Mouse (Mus musculus) stomach, embryonic 15.5 days (tissue): ENCODE measurements around the gene Tspo2. TPM values are rescaled to one million over a fixed set of nuclear protein-coding genes. Genes with fewer than 3 reads are reported as not detected.
"Not testable (repeated sequence)": the region's sequence is repeated elsewhere in the genome, so short reads cannot be mapped to it uniquely, and the experiment has no call there.

Experiments used
- ATAC-seq: fragments of 200-750 bp; cut with Nextera tagmentation; 2 replicates; pipeline ENCODE4 v1.8.0; 2017; ENCODE audit warnings: low read depth, moderate number of reproducible peaks, moderate TSS enrichment; ENCODE audit not compliant: insufficient read depth, low FRiP score
- H3K27ac ChIP-seq: fragments of 300-500 bp; sonication (generic); 2 replicates; pipeline ENCODE4 v1.5.1; 2015; ENCODE audit warnings: mild to moderate bottlenecking, inconsistent platforms
- H3K27me3 ChIP-seq: fragments of 300-500 bp; sonication (generic); replicated peaks from 2 replicates; pipeline ENCODE4 v1.6.1; 2015; ENCODE audit warnings: inconsistent platforms
- H3K36me3 ChIP-seq: fragments of 300-500 bp; sonication (generic); 2 replicates; pipeline ENCODE4 v1.6.1; 2015; ENCODE audit warnings: inconsistent platforms
- H3K4me1 ChIP-seq: fragments of 300-500 bp; sonication (generic); 2 replicates; pipeline ENCODE4 v1.6.1; 2015; ENCODE audit warnings: inconsistent platforms
- H3K4me2 ChIP-seq: fragments of 300-500 bp; sonication (generic); 2 replicates; pipeline ENCODE4 v1.6.1; 2015; ENCODE audit warnings: mild to moderate bottlenecking, inconsistent platforms
- H3K4me3 ChIP-seq: fragments of 300-500 bp; sonication (generic); replicated peaks from 2 replicates; pipeline ENCODE4 v1.5.1; 2015; ENCODE audit warnings: inconsistent platforms
- H3K9ac ChIP-seq: fragments of 300-500 bp; sonication (generic); 2 replicates; pipeline ENCODE4 v1.6.1; 2015; ENCODE audit warnings: inconsistent platforms
- H3K9me3 ChIP-seq: fragments of 300-500 bp; sonication (generic); 2 replicates; pipeline ENCODE4 v1.6.1; 2016; ENCODE audit warnings: inconsistent platforms
- WGBS: fragments of 180-500 bp; shearing (Covaris S2); methylation state at CpG from one replicate; pipeline ENCODE4 v1.1.7; 2015; 5-methylcytosine and 5-hydroxymethylcytosine counted together
- polyA plus RNA-seq: library from polyadenylated mRNA; unstranded; fragments of >200 nt; fragmentation: Nextera tagmentation; extraction: Ambion mirVana; gene quantifications from 2 replicates; pipeline ENCODE4 v1.2.1, GENCODE M21; 2015

The Tspo2 gene
- 6.8 and 13.6 TPM in 2 replicates for polyA plus RNA-seq

DNA sequence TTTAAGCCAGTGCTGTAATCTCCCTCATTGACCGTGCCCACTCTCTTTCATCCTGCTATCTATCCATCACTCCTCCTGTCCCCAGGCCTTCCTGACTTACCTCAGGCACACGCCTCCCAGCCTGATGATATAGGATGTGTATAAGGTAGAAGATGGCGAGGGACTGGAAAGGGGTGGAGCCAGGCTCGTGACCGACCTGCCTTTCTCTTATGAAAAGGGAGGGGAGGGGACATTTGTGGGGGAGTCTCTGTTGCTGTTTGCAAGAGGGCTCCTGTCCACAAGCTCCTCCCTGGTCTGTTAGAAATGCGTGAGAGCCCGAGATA, at the start of gene Tspo2:
TSS of gene Tspo2 (minus strand) at position 170 of the 323 bp plus-strand sequence.
- Histone ChIP-seq H3K4me1 (0 out of 2 replicates have a peak, but pooled peaks cover 11% of the 10 kb centered on the region), H3K27me3 (no peaks in the 10 kb centered on the region), H3K9ac (no peak within 1 kb of the TSS), H3K27ac (no peak within 1 kb of the TSS), H3K36me3 (no peaks in the 10 kb centered on the region), H3K9me3 (no peaks in the 10 kb centered on the region), H3K4me2 (no peak within 1 kb of the TSS), H3K4me3 (no peak within 1 kb of the TSS)
- ATAC-seq: peak; percentile 55; the same call in 1 of the 2 replicates
- 49% methylated on average over 7 of the region's 7 CpGs for WGBS

GRCm38 (mm10) chr17:48500846-48501445, 49.6 kb upstream of the Tspo2 start:
- H3K4me2 ChIP-seq: no peak overlapping the region
- no peak for ATAC-seq
- no peak overlapping the region for H3K27ac ChIP-seq
- no peaks in the 10 kb centered on the region for H3K9me3 ChIP-seq
- 78% methylated on average over 7 of the region's 7 CpGs for WGBS
- no peak overlapping the region for H3K4me3 ChIP-seq
- no peak overlapping the region for H3K9ac ChIP-seq
- no peaks in the 10 kb centered on the region for H3K27me3 ChIP-seq
- no peaks in the 10 kb centered on the region for H3K4me1 ChIP-seq
- H3K36me3 ChIP-seq: no peaks in the 10 kb centered on the region

DNA sequence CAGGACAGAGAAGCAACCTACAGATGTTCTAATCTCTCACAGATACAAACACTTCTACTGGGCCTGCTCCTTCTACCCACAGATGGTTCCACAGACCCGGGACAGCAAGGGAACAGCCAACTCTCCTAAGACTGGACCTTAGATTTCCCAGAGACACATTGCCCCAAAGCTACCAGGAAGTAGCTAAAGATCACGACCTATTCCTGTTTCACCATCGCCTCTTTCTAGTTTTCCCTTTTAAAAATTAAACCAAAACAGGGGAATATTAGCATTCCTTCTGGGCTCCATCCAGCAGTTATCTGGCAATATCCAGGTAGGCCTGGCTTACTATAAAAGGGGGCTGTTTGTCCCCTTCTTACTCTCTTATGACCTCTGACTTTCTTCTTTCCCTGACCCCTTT, 46.7 kb upstream of the Tspo2 start:
- no peak overlapping the region for H3K27ac ChIP-seq
- H3K9ac ChIP-seq: no peak overlapping the region
- no peaks in the 10 kb centered on the region for H3K36me3 ChIP-seq
- no peaks in the 10 kb centered on the region for H3K9me3 ChIP-seq
- H3K4me2 ChIP-seq: no peak overlapping the region
- 81% methylated on average over 3 of the region's 3 CpGs for WGBS
- H3K4me1 ChIP-seq: no peaks in the 10 kb centered on the region
- no peak for ATAC-seq
- H3K4me3 ChIP-seq: no peak overlapping the region
- H3K27me3 ChIP-seq: no peaks in the 10 kb centered on the region

DNA sequence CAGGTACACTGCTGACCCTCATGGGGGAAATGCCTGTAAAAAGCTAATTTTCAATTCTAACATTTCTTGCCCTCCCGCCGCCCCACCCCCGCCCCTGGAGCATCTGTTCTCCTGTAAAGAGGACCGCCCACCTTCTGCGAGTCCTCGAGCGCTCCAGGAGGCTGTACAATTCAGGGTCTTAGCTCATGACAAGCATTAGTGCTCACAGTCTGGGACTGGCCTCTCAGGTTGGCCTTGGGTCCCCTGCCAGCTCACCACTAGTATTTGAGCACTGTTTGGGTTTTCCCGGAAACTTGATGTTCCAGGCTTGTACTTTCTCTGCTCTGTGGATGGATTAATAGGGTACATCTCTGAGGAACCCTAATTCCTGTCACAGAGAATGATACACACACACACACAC, 42.7 kb upstream of the Tspo2 start:
- 44% methylated on average over 8 of the region's 8 CpGs for WGBS
- Histone ChIP-seq H3K9me3 (no peaks in the 10 kb centered on the region), H3K4me2 (no peak overlapping the region), H3K4me1 (no peaks in the 10 kb centered on the region), H3K27ac (no peak overlapping the region), H3K4me3 (no peak overlapping the region), H3K9ac (no peak overlapping the region), H3K27me3 (no peaks in the 10 kb centered on the region), H3K36me3 (no peaks in the 10 kb centered on the region)
- no peak; the same call in 1 of the 2 replicates for ATAC-seq

- Histone ChIP-seq H3K9me3 (no peaks in the 10 kb centered on the region), H3K4me3 (no peak overlapping the region), H3K4me2 (no peak overlapping the region), H3K27me3 (no peaks in the 10 kb centered on the region), H3K36me3 (no peaks in the 10 kb centered on the region), H3K9ac (no peak overlapping the region), H3K4me1 (no peaks in the 10 kb centered on the region), H3K27ac (no peak overlapping the region)
- 30% methylated on average over 7 of the region's 7 CpGs for WGBS
- ATAC-seq: no peak
Observed at GRCm38 (mm10) chr17:48493582-48493981, 42.3 kb upstream of the Tspo2 start.

GRCm38 (mm10) chr17:48492621-48493020, 41.3 kb upstream of the Tspo2 start:
- no peak overlapping the region for H3K4me2 ChIP-seq
- no peaks in the 10 kb centered on the region for H3K9me3 ChIP-seq
- no peaks in the 10 kb centered on the region for H3K27me3 ChIP-seq
- H3K4me1 ChIP-seq: no peaks in the 10 kb centered on the region
- WGBS: 84% methylated on average over 8 of the region's 8 CpGs
- no peak overlapping the region for H3K9ac ChIP-seq
- H3K4me3 ChIP-seq: no peak overlapping the region
- H3K27ac ChIP-seq: no peak overlapping the region
- no peak for ATAC-seq
- no peaks in the 10 kb centered on the region for H3K36me3 ChIP-seq

DNA sequence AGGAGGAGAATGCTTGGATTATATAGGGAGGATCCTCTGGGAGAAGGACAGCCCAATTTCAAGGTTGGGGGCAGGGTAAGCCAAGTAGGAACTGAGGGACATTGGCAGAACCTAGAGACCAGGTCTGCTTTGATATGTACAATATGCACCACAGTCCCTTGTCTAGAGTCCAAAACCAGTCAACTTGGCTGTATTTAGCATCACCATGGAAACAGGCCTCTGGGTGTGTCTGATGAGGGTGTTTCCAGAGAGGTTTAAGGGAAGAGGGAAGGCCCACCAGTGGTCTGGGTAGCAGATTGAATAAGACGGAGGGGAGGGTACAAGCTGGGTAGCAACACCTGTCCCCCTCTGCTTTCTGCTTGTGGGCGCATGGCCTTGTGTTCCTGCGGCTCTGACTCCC, 38.1 kb upstream of the Tspo2 start:
- ATAC-seq: no peak

GRCm38 (mm10) chr17:48484191-48484590, 32.9 kb upstream of the Tspo2 start:
- ATAC-seq: no peak
- Histone ChIP-seq H3K4me2 (no peak overlapping the region), H3K9me3 (no peaks in the 10 kb centered on the region), H3K36me3 (no peaks in the 10 kb centered on the region), H3K4me3 (no peak overlapping the region), H3K27me3 (no peaks in the 10 kb centered on the region), H3K27ac (no peak overlapping the region), H3K4me1 (no peaks in the 10 kb centered on the region), H3K9ac (no peak overlapping the region)
- WGBS: 92% methylated on average over 5 of the region's 5 CpGs

More for the DNA sequence above, 38.1 kb upstream of the Tspo2 start:
- Histone ChIP-seq H3K4me1 (no peaks in the 10 kb centered on the region), H3K4me3 (no peak overlapping the region), H3K4me2 (no peak overlapping the region), H3K36me3 (no peaks in the 10 kb centered on the region), H3K27me3 (no peaks in the 10 kb centered on the region), H3K9ac (no peak overlapping the region), H3K9me3 (no peaks in the 10 kb centered on the region), H3K27ac (no peak overlapping the region)
- 90% methylated on average over 3 of the region's 3 CpGs for WGBS

DNA sequence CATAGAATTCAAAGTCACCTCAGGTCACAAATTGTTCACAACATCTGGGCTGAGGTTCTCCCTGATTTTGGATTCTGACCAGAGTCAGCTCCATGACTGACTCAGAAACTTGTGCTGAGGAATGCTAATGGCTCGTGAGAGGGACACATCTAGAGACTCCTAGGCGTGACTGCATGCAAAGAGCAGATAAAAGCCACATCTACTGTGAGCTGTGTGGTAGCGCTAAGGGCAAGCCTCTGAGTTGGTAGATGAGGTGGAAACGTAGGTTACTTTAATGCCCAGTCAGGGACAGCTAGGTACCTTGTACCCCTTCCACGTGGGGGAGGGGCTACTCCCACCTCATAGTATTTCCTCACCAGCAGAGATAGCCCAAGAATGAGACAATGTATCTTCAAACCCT, 32.4 kb upstream of the Tspo2 start:
- no peak for ATAC-seq
- WGBS: 78% methylated on average over 5 of the region's 5 CpGs

DNA sequence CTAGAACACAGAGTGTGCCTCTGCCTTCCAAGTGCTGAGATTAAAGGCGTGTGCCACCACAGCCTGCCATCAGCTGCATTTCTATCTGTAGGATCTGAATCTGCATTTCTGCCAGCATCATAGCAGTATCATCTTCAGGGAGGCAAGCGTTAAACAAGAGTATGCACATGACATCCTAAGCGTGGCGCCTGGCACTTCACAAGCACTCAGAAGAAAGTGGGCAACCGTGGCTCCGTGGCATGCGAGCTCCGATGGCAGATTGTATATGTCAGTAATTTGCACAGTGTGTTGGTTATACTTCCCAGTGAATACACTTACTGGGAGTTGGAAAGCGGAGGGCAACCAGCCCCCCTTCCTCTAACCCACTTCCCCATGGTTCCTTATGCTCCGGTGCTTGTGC, 28.6 kb upstream of the Tspo2 start:
- H3K9me3 ChIP-seq: no peaks in the 10 kb centered on the region
- 83% methylated on average over 10 of the region's 10 CpGs for WGBS

More for the DNA sequence above, 32.4 kb upstream of the Tspo2 start:
- H3K27ac ChIP-seq: no peak overlapping the region
- H3K9ac ChIP-seq: no peak overlapping the region
- no peak overlapping the region for H3K4me2 ChIP-seq
- no peak overlapping the region for H3K4me3 ChIP-seq
- no peaks in the 10 kb centered on the region for H3K36me3 ChIP-seq
- no peaks in the 10 kb centered on the region for H3K4me1 ChIP-seq
- no peaks in the 10 kb centered on the region for H3K9me3 ChIP-seq
- H3K27me3 ChIP-seq: no peaks in the 10 kb centered on the region

GRCm38 (mm10) chr17:48475444-48475843, 24.1 kb upstream of the Tspo2 start:
- H3K9me3 ChIP-seq: no peaks in the 10 kb centered on the region
- H3K9ac ChIP-seq: no peak overlapping the region
- no peak for ATAC-seq
- no peak overlapping the region for H3K27ac ChIP-seq
- WGBS: 81% methylated on average over 8 of the region's 8 CpGs
- H3K4me3 ChIP-seq: no peak overlapping the region
- H3K36me3 ChIP-seq: no peaks in the 10 kb centered on the region
- no peaks in the 10 kb centered on the region for H3K27me3 ChIP-seq
- H3K4me1 ChIP-seq: no peaks in the 10 kb centered on the region
- H3K4me2 ChIP-seq: no peak overlapping the region

More for the DNA sequence above, 28.6 kb upstream of the Tspo2 start:
- H3K9ac ChIP-seq: no peak overlapping the region
- no peaks in the 10 kb centered on the region for H3K4me1 ChIP-seq
- H3K36me3 ChIP-seq: no peaks in the 10 kb centered on the region
- ATAC-seq: no peak
- H3K27me3 ChIP-seq: no peaks in the 10 kb centered on the region
- no peak overlapping the region for H3K4me3 ChIP-seq
- H3K27ac ChIP-seq: no peak overlapping the region
- no peak overlapping the region for H3K4me2 ChIP-seq

DNA sequence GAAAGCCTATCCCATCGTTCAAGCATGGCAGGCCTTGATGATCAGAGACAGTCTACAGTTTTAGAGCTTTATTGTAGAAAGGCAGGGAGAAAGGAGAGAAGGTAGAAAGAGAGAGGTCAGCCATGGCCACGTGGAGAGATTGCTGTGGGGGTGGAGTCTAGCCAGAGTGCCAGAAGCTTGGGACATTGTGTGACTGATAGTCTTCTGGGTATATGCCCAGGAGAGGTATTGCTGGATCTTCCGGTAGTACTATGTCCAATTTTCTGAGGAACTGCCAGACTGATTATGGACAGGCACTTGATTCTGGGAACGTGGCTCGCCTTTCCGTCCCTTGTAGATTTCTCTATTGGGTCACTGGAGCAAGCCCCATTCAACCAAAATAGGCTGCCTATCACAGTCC, 23.0 kb upstream of the Tspo2 start:
- WGBS: 85% methylated on average over 6 of the region's 6 CpGs
- H3K36me3 ChIP-seq, H3K27ac ChIP-seq, H3K9me3 ChIP-seq, H3K4me3 ChIP-seq, H3K27me3 ChIP-seq, H3K4me2 ChIP-seq, ATAC-seq, H3K4me1 ChIP-seq, H3K9ac ChIP-seq: not testable (repeated sequence)
